Mouse (Mus musculus) layer of hippocampus, postnatal 25 days (tissue): ENCODE results near the gene Pdzd2. TPM values are rescaled to one million over a fixed set of nuclear protein-coding genes. Genes with fewer than 3 reads are reported as not detected.

ENCODE experiments used
- DNase-seq, 2 experiments: peaks; one replicate each; pipeline ENCODE4 v3.0.0; 2022; ENCODE audit warnings: mixed read lengths in 2 of 2, low spot score in 1 of 2; ENCODE audit errors: extremely low spot score in 1 of 2
- total RNA-seq, 2 experiments: library from RNA; stranded (reverse); gene quantifications; 2 replicates each; pipeline ENCODE4 v1.2.3; 2021

Pdzd2 gene
- total RNA-seq, 2 experiments from 2014 or later: 49.4 to 56.4 TPM

DNA sequence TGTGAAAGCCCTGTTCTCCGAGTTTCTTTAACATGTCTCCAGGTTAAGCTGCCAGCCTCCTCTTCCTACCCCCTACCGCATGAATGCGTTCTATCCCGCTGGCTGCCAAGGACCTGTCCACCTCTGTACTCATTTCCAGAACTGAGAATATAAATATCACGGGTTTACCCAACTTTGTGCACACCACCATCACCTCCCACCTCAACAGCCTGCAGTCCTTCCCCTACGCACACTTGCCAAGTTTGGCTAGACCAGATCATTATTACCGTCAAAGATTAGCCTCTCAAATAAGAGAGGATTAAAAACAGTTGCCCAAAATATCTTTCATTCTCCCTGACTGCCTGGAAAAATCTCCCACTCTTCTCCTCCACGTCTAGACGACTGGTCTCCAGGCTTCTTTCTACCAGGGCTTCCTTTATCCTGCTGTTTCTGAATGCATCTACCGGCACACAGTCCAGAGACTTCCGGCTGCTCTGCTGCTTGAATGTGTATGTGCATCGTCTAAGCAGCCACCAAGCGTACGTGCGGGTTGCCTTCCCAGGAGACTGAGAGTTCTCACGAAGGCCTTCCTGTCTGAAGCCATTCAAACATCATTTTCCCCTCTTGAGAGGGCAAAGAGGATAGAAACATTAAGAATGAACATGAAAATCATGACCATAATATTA lies 324.1 kb downstream of the Pdzd2 start:
- no peak for DNase-seq

DNA sequence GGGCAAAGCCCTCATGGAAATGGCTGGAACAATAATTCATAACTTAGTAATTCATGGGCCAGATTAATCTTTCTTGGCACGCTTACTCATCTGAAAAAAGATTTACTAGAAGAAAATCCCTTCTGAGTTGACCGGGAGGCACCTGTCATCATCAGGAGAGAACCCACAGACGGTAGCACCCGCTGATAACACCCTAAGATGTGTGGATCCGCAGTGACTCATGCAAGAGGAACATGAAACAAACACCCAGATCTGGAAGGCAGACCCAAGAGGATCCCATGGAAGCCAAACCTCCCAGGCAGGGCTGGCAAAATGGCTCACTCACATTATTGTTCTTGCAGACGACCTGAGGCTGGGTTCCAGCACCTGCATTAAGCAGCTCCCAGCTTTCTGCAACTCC lies 325.0 kb downstream of the Pdzd2 start:
- no peak for DNase-seq

DNA sequence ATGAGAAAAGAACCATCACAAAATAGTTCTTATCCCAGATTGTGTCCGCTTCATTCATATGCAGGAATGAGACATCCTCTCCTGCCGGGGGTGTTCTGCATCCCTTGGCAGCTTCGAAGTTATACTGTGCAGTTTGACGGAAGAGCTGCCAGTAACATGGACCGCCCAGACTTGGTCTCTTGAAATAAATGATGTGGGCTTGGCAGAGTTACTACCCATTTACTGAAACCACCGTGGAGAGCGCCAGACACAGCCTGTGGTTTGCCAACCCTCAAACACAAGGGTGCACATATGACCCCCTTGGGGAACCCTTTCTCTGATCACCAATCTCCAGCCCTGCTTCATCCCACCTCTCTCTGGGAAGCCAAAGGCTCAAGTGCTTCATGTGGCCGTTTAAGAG lies 331.5 kb downstream of the Pdzd2 start:
- no peak for DNase-seq

DNA sequence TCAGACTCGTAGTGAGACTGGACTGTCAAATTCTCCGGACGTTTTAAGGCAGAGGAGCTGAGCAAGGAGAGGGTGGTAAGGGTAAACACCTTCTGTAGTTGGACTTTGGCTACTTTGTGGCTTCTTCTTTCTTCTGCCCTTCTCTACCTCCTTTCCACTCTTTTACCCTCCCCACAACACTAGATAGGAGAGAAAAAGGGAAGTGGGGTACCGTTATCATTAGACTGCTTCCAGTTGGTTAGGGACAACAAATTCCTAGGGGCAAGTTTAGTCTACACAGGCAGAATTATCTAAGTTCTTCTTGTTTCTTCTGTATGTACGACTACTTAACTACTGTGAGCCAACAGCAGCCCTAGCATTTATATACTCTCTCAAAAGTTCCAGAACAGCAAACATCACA lies 334.1 kb downstream of the Pdzd2 start:
- DNase-seq: no peak

DNA sequence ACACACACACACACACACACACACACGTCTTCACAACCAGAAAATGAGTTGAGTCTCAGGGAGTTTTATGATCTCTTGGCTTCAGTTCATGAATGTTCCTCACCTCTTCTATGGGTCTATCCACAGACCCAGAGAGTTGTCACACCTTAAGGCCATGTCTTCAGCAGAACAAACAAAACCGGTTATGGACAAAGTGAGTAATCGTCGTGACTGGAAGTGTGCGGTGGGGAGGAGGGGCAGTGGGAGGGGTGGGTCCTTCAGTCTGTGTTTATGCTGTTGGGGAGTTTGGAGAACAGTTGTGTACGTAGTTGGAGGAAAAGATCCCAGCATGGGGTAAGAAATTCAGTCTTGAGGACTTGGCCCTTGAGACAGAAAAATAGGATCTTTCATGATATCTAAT lies 342.7 kb downstream of the Pdzd2 start:
- no peak for DNase-seq

DNA sequence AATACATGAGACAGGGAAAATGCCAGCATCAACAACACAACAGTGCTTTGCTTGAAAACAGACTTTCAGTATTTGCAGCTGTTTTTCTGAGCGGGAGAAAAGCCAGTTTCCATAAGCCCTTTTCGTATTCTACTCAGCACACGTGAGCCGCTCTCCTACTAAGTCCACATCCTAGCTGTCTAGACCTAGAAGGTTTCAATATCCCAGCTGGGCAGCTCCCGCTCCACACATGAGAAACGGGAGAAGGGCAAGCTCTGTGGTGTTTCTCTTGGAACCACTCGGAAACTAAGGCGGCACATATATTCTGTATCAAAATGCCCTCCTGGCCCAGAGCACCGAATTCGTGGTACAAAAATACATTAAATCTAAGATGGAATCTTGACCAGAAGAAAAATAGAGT lies 345.0 kb downstream of the Pdzd2 start:
- no peak for DNase-seq

DNA sequence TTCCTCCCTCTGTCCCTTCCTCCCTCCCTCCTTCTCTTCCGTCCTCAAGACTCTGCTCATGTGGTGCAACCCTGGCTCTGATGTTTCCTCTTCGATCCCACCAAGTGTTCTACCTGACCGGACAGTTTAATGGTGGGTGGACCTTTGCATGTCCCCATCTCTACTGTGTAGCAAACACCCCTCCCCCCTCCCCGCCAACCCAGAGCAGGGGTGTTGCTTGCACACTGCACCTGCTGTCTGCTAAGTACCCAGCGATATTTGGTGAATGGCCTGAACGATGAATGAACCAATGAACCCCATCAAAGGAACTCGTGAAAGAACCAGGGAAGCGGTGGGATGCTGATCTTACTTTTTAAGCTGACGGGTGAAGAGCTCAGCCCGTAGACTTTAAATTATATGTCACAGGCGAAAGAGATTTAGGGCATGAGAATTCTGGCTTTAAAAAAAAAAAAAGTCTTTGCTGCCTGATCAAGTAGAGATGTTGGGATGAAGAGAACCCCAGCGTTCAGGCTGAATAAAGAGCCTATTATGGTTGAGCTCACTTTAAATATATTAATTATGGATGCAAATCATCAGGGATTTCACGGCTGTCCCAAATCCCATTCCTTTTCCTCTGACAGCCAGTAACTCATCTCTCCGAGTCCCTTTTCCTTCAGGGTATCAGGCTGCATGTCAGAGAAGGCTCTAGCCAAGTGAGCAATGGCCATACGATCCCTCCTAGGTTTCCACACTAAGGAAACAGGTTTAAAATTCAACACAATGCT lies 350.8 kb downstream of the Pdzd2 start:
- DNase-seq: no peak

DNA sequence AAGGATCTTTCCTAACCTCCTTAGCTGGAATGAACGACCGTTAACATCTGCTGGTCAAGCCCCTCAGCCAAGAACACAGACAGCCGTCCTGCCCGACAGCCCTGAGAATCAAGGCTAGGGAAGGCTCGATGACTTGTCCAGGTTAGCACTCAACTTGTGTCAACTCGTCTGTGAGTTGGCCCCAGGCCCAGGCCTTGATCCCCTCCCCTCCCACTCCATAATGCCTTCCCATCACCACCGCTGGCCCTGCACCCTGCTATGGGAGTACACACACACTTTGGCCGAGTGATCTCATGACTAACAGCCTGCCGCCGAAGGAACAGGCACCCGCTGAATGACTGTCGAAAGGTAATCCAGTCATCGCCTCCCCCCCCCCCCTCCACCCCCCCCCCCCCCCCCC lies 355.0 kb downstream of the Pdzd2 start:
- DNase-seq: no peak

DNA sequence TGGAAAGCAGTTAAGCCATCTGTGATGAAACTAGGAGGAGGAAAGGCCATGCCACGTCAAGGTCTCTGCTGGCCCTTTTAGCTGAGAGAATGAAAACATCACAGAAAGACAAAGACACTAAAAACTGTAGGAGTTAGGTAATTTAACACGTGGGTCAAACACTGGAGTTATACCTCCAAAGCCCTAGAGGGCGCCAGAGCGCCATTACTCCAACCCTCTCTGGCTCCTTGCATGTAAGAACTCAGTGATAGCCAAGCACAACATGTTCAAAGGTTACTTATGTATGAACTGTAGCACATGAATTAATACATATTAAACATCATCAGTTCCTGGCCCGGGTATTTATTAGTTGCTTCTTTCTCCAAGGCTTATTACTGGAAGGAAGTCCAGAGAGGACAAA lies 359.2 kb downstream of the Pdzd2 start:
- DNase-seq: no peak

DNA sequence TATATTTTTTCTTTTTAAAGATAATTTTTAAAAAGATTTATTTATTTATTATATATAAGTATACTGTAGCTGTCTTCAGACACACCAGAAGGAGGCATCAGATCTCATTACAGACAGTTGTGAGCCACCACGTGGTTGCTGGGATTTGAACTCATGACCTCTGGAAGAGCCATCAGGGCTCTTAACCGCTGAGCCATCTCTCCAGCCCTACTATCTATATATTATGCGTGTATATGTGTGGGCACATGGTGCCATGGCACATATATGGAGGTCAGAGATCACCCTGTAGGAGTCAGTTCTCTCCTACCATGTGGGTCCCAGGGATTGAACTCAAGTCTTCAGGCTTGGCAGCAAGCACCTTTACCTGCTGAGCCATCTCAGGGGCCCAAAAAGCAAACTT lies 359.7 kb downstream of the Pdzd2 start:
- DNase-seq: no peak

DNA sequence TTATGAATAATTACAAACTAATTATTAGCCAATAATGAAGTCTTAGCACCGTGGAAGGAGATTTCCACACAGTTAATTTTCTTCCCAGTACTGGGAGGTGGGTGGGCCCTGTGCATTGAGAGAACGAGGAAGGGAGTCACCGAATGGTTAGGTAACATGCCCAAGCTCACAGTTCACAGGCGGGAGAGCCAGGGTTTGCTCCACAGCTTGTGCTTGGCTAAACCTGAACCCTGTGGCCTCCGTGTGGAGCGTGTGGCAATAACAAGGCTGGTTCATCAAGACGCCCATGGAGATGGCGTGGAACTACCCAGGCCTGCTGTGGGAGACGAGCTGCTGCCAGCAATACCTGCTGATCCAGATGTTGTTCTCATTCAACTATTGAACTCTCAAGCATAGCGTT lies 361.9 kb downstream of the Pdzd2 start:
- DNase-seq: no peak

DNA sequence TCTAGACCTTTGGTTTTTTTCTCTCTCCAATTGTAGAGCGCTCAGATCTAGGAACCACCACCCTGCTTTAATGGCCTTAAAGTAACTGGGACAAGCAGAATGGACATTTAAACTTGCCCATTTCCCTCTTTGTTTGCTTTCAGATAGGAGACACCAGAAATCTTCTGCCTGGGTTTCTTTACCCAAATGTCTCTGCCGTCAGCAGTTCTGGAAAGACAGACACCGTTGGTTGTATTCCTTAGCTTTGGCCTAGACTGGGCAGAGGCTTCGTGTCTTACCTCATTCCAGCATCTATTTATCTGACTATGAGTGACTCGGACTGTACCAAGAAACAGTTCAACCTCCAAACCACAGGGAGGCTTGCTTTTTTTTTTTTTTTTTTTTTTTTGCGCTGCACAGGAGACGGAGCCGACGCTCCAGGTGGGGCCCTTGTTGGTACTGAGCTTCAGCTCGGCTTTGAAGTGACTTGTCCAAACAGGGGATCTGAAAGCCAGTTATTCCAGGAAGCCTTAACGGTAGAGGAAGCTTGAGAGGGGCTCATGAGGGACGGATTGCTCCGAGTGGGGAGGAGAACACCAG lies 363.1 kb downstream of the Pdzd2 start:
- no peak for DNase-seq

DNA sequence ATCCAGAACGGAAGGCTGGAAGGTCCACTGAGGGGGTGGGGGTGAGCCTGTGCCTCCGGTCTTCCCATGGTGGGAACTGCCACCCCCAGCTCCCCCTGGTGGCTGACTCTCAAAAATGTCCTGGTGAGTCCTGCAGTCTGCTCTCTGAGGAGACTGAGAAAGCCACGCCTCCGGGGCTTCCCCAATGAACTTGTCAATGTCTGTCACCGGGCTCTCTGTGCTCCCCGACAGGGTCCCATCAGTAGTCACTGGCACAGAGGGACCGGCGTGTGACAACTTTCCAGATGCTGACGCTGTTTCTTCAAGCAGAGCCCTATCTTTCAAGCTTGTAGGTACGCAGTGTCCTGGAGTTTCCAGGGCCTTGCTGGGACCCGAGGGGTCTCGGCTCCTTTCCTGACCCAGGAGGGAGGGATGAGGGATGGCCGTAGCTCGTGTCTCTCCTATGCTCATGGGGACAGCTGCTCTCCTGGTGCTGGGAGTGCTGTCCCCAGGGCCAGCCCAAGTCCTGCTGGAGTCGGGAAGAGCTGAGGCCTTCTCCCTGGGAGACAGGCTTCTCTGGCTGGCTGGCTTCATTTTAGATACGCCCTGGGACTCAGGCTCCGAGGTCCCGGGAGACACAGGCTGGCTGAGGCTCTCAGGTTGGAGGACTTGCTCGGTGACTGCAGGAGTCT lies 363.9 kb downstream of the Pdzd2 start:
- peak; percentile 61 to 75 for DNase-seq

DNA sequence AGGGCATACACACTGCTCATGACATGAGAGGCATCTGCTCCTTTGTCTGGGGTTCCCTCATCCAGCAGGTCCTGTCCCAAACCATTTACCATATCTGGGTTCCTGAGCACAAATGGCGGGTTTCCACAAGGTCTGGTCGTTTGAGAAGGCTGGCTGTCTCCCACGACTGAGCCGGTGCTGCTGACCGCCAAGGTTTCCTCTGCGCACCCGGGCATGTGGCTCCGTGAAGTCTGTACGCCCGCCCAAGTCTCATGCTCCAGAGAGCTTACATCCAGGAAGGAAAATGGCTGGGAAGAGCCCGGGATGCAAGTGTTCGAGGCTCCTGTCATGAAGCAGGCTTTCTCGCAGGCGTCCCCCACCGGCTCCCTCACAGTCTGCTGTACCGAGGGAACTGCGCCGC lies 364.8 kb downstream of the Pdzd2 start:
- no peak for DNase-seq

DNA sequence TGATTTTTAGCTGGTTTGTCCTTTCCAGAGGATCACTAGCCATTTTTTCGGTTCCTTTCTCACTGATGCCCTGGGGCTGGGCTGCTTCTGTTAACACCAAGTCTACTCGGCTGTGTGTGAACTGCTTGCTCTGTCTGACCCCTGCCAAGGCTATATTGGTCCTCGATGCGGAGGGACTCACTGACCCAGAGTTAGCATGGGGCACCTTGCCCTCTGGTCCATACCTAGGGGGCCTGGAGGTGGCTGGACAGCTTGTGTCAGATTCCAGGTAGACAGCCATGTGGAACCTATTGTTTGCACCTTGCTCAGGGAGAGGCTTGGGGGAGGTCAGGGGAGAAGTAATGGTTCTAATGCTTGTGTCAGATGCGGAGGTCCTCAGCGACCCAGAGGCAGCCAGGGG lies 365.8 kb downstream of the Pdzd2 start:
- DNase-seq: no peak

DNA sequence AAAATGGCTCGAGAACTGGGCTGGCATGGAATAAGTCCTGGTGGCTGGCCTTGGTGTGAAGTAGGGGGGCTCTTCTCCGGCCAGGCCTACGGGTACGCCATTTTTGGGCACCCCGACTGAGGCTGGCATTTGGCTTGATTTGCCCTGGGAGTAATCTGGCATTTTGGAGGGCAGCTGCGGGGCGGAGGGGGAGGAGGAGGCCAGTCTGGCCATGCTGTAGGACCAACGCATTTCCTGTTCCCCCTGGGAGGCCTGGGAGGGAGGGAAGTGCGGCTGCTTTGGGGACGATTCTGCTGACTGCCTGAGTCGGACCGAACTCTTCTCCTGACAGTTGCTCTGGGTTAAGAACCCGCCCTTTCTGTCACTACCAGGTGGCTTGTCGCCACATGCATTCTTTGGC lies 366.2 kb downstream of the Pdzd2 start:
- DNase-seq: no peak

DNA sequence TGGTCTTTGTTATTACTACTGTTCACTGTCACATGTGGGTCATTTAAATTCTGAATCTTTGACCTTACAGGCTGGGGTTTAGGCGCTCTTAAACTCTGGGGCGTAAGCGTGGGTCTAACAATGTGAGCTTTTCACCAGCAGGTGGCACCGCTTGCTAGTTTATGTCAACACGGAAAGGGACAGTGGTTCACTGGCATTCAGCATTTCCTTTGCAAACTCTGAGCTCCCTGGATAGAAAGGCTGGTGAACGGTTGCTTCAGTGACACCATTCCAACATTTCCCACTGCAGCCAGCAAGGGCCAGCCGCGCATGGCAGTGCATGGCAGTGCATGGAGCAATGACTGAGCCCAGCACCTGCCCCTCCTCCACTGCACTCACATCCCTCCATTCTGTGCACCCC lies 368.5 kb downstream of the Pdzd2 start:
- peak in 1 of 2 experiments; percentile 76 for DNase-seq

DNA sequence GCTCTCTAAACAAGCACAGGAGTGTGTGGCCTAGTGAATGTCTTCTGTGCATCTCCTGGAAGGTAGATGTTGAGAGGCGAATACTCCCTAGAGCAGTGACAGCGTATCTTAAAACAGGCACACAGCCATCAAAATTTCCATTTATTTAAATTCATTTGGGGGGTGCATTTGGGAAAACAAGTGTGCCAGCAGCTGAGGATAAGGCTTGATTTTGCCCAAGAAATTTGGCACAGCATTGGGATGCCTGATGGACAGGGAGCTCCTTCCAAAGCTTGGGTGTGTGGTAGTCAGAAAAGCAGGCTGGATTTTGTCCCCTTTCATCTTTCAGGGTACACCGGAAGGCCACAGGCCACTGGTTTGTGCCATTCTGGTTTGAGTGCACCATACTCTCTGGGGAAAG lies 369.6 kb downstream of the Pdzd2 start:
- no peak for DNase-seq

DNA sequence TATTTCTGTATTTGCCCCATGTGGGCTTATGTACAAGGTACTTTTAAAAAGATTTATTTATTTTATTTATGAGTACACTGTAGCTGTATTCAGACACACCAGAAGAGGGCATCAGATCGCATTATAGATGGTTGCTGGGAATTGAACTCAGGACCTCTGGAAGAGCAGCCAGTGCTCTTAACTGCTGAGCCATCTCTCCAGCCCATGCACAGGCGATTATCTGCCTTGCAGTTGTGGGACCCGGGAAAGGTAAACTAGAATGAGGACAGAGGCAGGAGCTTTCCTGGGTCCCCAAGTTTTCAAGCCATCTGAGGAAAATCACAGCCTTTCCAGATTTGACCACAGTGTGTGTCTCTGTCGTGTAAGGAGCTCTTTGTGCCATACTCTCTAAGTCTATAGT lies 370.9 kb downstream of the Pdzd2 start:
- DNase-seq: no peak

DNA sequence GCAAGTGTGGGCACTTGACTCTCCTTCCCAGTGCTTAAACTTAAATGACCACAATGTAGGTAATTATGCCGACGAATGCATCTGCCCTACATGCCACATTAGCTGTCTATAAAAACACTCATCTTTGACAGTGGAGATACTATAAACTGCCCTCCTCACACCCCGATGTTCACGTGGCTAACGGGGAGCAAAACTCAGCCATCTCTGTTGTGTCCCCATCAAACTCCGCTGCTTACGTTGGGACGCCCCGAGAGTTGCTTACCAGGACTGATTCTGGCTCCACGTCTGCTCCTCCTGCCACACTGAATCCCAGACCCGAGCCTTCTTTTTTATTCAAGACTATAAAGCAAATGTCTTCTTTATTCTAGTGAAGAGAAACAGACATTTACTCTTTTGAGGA lies 371.4 kb downstream of the Pdzd2 start:
- no peak for DNase-seq

DNA sequence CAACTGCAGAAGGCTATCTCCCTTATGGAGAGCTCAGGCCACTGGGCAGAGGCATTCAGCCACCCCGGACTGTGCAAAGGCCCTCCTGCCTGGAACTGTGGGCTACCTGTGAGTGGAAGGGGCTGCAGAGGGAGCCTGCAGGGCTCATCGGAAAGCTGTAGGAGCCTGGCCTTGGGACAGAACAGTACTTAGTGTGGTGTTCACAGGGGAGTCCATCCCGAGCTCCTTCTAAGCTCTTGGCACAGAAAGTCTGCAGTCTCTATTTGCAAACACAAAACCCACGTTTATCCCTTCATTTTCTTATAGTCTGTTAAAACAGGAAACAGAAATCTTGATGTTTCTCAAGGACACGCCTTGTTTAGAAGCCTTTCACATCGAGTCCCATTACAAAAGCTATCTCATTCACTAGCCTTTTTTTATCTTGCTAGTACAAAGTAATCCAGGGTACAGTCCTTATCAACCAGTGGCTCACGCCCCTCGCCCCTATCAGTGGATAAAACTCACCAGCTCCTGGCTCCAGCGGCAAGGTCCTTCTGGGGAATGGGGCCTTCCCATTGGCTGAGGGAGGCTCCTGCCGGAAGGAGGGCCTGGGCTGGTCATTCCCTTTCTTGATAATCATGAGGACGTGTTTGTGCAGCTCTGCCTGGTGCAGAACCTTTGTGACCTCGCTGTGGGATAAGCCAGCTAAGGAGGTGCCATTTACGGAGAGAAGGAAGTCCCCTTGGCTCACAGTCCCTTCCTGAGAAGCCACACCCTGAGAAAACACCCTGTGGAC lies 372.2 kb downstream of the Pdzd2 start:
- no peak for DNase-seq
